Mouse (Mus musculus) brown adipose tissue, adult 24 weeks (tissue): ENCODE measurements around the gene Dkk2. TPM values are rescaled to one million over a fixed set of nuclear protein-coding genes. Genes with fewer than 3 reads are reported as not detected.
"Not testable (repeated sequence)": the region's sequence is repeated elsewhere in the genome, so short reads cannot be mapped to it uniquely, and the experiment has no call there.

ENCODE experiments used
- H3K27ac ChIP-seq: fragments of 200-500 bp; replicated peaks from 2 replicates; pipeline ENCODE4 v1.5.1; 2012; ENCODE audit warnings: low read depth, mild to moderate bottlenecking, low read length
- H3K4me1 ChIP-seq: fragments of 200-500 bp; 2 replicates; pipeline ENCODE4 v1.6.1; 2012; ENCODE audit warnings: low read length, mixed read lengths; ENCODE audit not compliant: control insufficient read depth, insufficient read depth, insufficient read length
- H3K4me3 ChIP-seq: fragments of 200-500 bp; 2 replicates; pipeline ENCODE4 v1.5.1; 2012; ENCODE audit warnings: low read depth, mild to moderate bottlenecking, low read length, moderate library complexity; ENCODE audit not compliant: insufficient read depth
- polyA plus RNA-seq: library from polyadenylated mRNA; stranded (reverse); fragments of >200 nt; gene quantifications from 2 replicates; pipeline ENCODE4 v1.2.4, GENCODE M21; 2012; ENCODE audit not compliant: missing spikeins, insufficient read depth, insufficient read length

Dkk2 gene
- 0.50 and 0.83 TPM in 2 replicates for polyA plus RNA-seq

GRCm38 (mm10) chr3:132085112-132085822, at the start of gene Dkk2:
Gene Dkk2 (plus strand): TSS chr3:132085292.
- Histone ChIP-seq H3K4me1 (no peaks in the 10 kb centered on the region), H3K27ac (no peak within 1 kb of the TSS), H3K4me3 (peak within 1 kb of the TSS; percentile 36)

GRCm38 (mm10) chr3:132036704-132037103, 48.4 kb upstream of the Dkk2 start:
- Histone ChIP-seq H3K27ac (no peak overlapping the region), H3K4me1 (no peaks in the 10 kb centered on the region), H3K4me3 (no peak overlapping the region)

GRCm38 (mm10) chr3:132037670-132038069, 47.4 kb upstream of the Dkk2 start:
- Histone ChIP-seq H3K4me1 (no peaks in the 10 kb centered on the region), H3K4me3 (no peak overlapping the region)

GRCm38 (mm10) chr3:132040066-132040465, 45.0 kb upstream of the Dkk2 start:
- H3K27ac ChIP-seq = no peak overlapping the region
- no peak overlapping the region for H3K4me3 ChIP-seq
- no peaks in the 10 kb centered on the region for H3K4me1 ChIP-seq

More at GRCm38 (mm10) chr3:132037670-132038069, 47.4 kb upstream of the Dkk2 start:
- no peak overlapping the region for H3K27ac ChIP-seq

GRCm38 (mm10) chr3:132050884-132051457, 34.1 kb upstream of the Dkk2 start:
- no peaks in the 10 kb centered on the region for H3K4me1 ChIP-seq
- no peak overlapping the region for H3K4me3 ChIP-seq
- H3K27ac ChIP-seq = no peak overlapping the region

GRCm38 (mm10) chr3:132062816-132063215, 22.3 kb upstream of the Dkk2 start:
- H3K4me1 ChIP-seq, H3K4me3 ChIP-seq, H3K27ac ChIP-seq: not testable (repeated sequence)

GRCm38 (mm10) chr3:132063374-132063773, 21.7 kb upstream of the Dkk2 start:
- H3K27ac ChIP-seq = no peak overlapping the region
- H3K4me3 ChIP-seq = no peak overlapping the region
- no peaks in the 10 kb centered on the region for H3K4me1 ChIP-seq

- no peak overlapping the region for H3K27ac ChIP-seq
- H3K4me1 ChIP-seq = no peaks in the 10 kb centered on the region
These were observed 21.1 kb upstream of the Dkk2 start for GRCm38 (mm10) chr3:132063966-132064365.

GRCm38 (mm10) chr3:132064920-132065319, 20.2 kb upstream of the Dkk2 start:
- Histone ChIP-seq H3K27ac (no peak overlapping the region), H3K4me3 (no peak overlapping the region), H3K4me1 (no peaks in the 10 kb centered on the region)

More at GRCm38 (mm10) chr3:132063966-132064365, 21.1 kb upstream of the Dkk2 start:
- H3K4me3 ChIP-seq = no peak overlapping the region

GRCm38 (mm10) chr3:132070949-132071348, 14.1 kb upstream of the Dkk2 start:
- Histone ChIP-seq H3K4me3 (no peak overlapping the region), H3K4me1 (no peaks in the 10 kb centered on the region), H3K27ac (no peak overlapping the region)

- no peak overlapping the region for H3K4me3 ChIP-seq
- no peak overlapping the region for H3K27ac ChIP-seq
- H3K4me1 ChIP-seq = no peaks in the 10 kb centered on the region
These were observed 1.1 kb upstream of the Dkk2 start for GRCm38 (mm10) chr3:132084018-132084417.

GRCm38 (mm10) chr3:132084680-132085079, 412 bp upstream of the Dkk2 start:
- Histone ChIP-seq H3K27ac (no peak overlapping the region), H3K4me3 (no peak overlapping the region), H3K4me1 (no peaks in the 10 kb centered on the region)

- no peak overlapping the region for H3K27ac ChIP-seq
- H3K4me3 ChIP-seq = peak overlapping the region; percentile 36
- H3K4me1 ChIP-seq = no peaks in the 10 kb centered on the region
These were observed 795 bp downstream of the Dkk2 start for GRCm38 (mm10) chr3:132085823-132086350.

GRCm38 (mm10) chr3:132086461-132086860, 1.4 kb downstream of the Dkk2 start:
- no peak overlapping the region for H3K4me3 ChIP-seq
- no peaks in the 10 kb centered on the region for H3K4me1 ChIP-seq
- no peak overlapping the region for H3K27ac ChIP-seq

- Histone ChIP-seq H3K27ac (no peak overlapping the region), H3K4me3 (peak overlapping the region; percentile 21; the same call in 1 of the 2 replicates), H3K4me1 (no peaks in the 10 kb centered on the region)
These were observed 2.0 kb downstream of the Dkk2 start for GRCm38 (mm10) chr3:132087011-132087486.
